Mouse (Mus musculus): ENCODE results near the gene Nhlrc4. TPM values are rescaled to one million over a fixed set of nuclear protein-coding genes. Genes with fewer than 3 reads are reported as not detected.

Gene Nhlrc4
- polyA plus RNA-seq, 1 experiment: 0.56 TPM

- TF ChIP-seq CTCF (IDR thresholded peaks at IDR 0.05; ENCODE audit: borderline replicate concordance, extremely low read depth, insufficient read depth, insufficient read length): no peak
- TF ChIP-seq POLR2A (IDR thresholded peaks at IDR 0.05; ENCODE audit: borderline replicate concordance, extremely low read depth, insufficient read depth, insufficient read length, poor library complexity, severe bottlenecking): no peak
- DNase-seq (ENCODE audit: low read depth): no peak
These were observed 11.9 kb upstream of the Nhlrc4 start for GRCm38 (mm10) chr17:25956631-25957030.

GRCm38 (mm10) chr17:25956201-25956600 lies 11.4 kb upstream of the Nhlrc4 start:
- TF ChIP-seq POLR2A (IDR thresholded peaks at IDR 0.05; ENCODE audit: borderline replicate concordance, extremely low read depth, insufficient read depth, insufficient read length, poor library complexity, severe bottlenecking) (no peak), CTCF (IDR thresholded peaks at IDR 0.05; ENCODE audit: borderline replicate concordance, extremely low read depth, insufficient read depth, insufficient read length) (no peak)
- DNase-seq (ENCODE audit: low read depth): peak; percentile 19

- DNase-seq (ENCODE audit: low read depth): no peak
- TF ChIP-seq CTCF (IDR thresholded peaks at IDR 0.05; ENCODE audit: borderline replicate concordance, extremely low read depth, insufficient read depth, insufficient read length): no peak
These were observed 11.0 kb upstream of the Nhlrc4 start for GRCm38 (mm10) chr17:25955736-25956135.

- no peak for DNase-seq (ENCODE audit: low read depth)
- TF ChIP-seq CTCF (IDR thresholded peaks at IDR 0.05; ENCODE audit: borderline replicate concordance, extremely low read depth, insufficient read depth, insufficient read length) (no peak), POLR2A (IDR thresholded peaks at IDR 0.05; ENCODE audit: borderline replicate concordance, extremely low read depth, insufficient read depth, insufficient read length, poor library complexity, severe bottlenecking) (no peak)
These were observed 9.9 kb upstream of the Nhlrc4 start for GRCm38 (mm10) chr17:25954671-25955070.

- TF ChIP-seq CTCF (IDR thresholded peaks at IDR 0.05; ENCODE audit: borderline replicate concordance, extremely low read depth, insufficient read depth, insufficient read length): no peak
- no peak for TF ChIP-seq POLR2A (IDR thresholded peaks at IDR 0.05; ENCODE audit: borderline replicate concordance, extremely low read depth, insufficient read depth, insufficient read length, poor library complexity, severe bottlenecking)
- no peak for DNase-seq (ENCODE audit: low read depth)
These were observed 8.4 kb upstream of the Nhlrc4 start for GRCm38 (mm10) chr17:25953161-25953560.

- TF ChIP-seq POLR2A (IDR thresholded peaks at IDR 0.05; ENCODE audit: borderline replicate concordance, extremely low read depth, insufficient read depth, insufficient read length, poor library complexity, severe bottlenecking): no peak
- no peak for DNase-seq (ENCODE audit: low read depth)
These were observed 7.3 kb upstream of the Nhlrc4 start, which contains the start of gene A930017K11Rik for GRCm38 (mm10) chr17:25951803-25952623. Gene A930017K11Rik, minus strand, starts transcription at chr17:25952565.

- DNase-seq (ENCODE audit: low read depth): no peak
- no peak for TF ChIP-seq POLR2A (IDR thresholded peaks at IDR 0.05; ENCODE audit: borderline replicate concordance, extremely low read depth, insufficient read depth, insufficient read length, poor library complexity, severe bottlenecking)
- no peak for TF ChIP-seq CTCF (IDR thresholded peaks at IDR 0.05; ENCODE audit: borderline replicate concordance, extremely low read depth, insufficient read depth, insufficient read length)
These were observed 6.6 kb upstream of the Nhlrc4 start for GRCm38 (mm10) chr17:25951225-25951802.

GRCm38 (mm10) chr17:25950706-25951105 lies 5.9 kb upstream of the Nhlrc4 start:
- DNase-seq (ENCODE audit: low read depth): no peak
- TF ChIP-seq POLR2A (IDR thresholded peaks at IDR 0.05; ENCODE audit: borderline replicate concordance, extremely low read depth, insufficient read depth, insufficient read length, poor library complexity, severe bottlenecking): no peak
- no peak for TF ChIP-seq CTCF (IDR thresholded peaks at IDR 0.05; ENCODE audit: borderline replicate concordance, extremely low read depth, insufficient read depth, insufficient read length)

- no peak for DNase-seq (ENCODE audit: low read depth)
- TF ChIP-seq CTCF (IDR thresholded peaks at IDR 0.05; ENCODE audit: borderline replicate concordance, extremely low read depth, insufficient read depth, insufficient read length) (no peak), POLR2A (IDR thresholded peaks at IDR 0.05; ENCODE audit: borderline replicate concordance, extremely low read depth, insufficient read depth, insufficient read length, poor library complexity, severe bottlenecking) (no peak)
These were observed 5.2 kb upstream of the Nhlrc4 start for GRCm38 (mm10) chr17:25949981-25950380.

GRCm38 (mm10) chr17:25948051-25948450 lies 3.3 kb upstream of the Nhlrc4 start:
- DNase-seq (ENCODE audit: low read depth): no peak
- TF ChIP-seq POLR2A (IDR thresholded peaks at IDR 0.05; ENCODE audit: borderline replicate concordance, extremely low read depth, insufficient read depth, insufficient read length, poor library complexity, severe bottlenecking) (no peak), CTCF (IDR thresholded peaks at IDR 0.05; ENCODE audit: borderline replicate concordance, extremely low read depth, insufficient read depth, insufficient read length) (no peak)

- no peak for DNase-seq (ENCODE audit: low read depth)
- TF ChIP-seq POLR2A (IDR thresholded peaks at IDR 0.05; ENCODE audit: borderline replicate concordance, extremely low read depth, insufficient read depth, insufficient read length, poor library complexity, severe bottlenecking) (no peak), CTCF (IDR thresholded peaks at IDR 0.05; ENCODE audit: borderline replicate concordance, extremely low read depth, insufficient read depth, insufficient read length) (no peak)
These were observed 2.8 kb upstream of the Nhlrc4 start for GRCm38 (mm10) chr17:25947576-25947975.

GRCm38 (mm10) chr17:25946891-25947290 lies 2.1 kb upstream of the Nhlrc4 start:
- TF ChIP-seq POLR2A (IDR thresholded peaks at IDR 0.05; ENCODE audit: borderline replicate concordance, extremely low read depth, insufficient read depth, insufficient read length, poor library complexity, severe bottlenecking) (no peak), CTCF (IDR thresholded peaks at IDR 0.05; ENCODE audit: borderline replicate concordance, extremely low read depth, insufficient read depth, insufficient read length) (no peak)
- DNase-seq (ENCODE audit: low read depth): no peak

All from brain, embryonic 14.5 days (tissue).